Mouse (Mus musculus) retina, postnatal 1 day (tissue): ENCODE measurements around the gene Pcgf5.

Experiments
- DNase-seq: peaks from one replicate; pipeline ENCODE4 v3.0.0-alpha.2; 2012

The Pcgf5 gene

GRCm38 (mm10) chr19:36348161-36348800, at the start of gene Pcgf5:
Gene Pcgf5, plus strand, starts transcription at chr19:36348309.
- DNase-seq = peak; percentile 94

- no peak for DNase-seq
These were observed 42.6 kb upstream of the Pcgf5 start for GRCm38 (mm10) chr19:36305542-36305941.

- no peak for DNase-seq
These were observed 34.1 kb upstream of the Pcgf5 start for GRCm38 (mm10) chr19:36314010-36314409.

GRCm38 (mm10) chr19:36319735-36320134, 28.4 kb upstream of the Pcgf5 start:
- DNase-seq = no peak

GRCm38 (mm10) chr19:36321066-36321465, 27.0 kb upstream of the Pcgf5 start:
- DNase-seq = no peak

- DNase-seq = no peak
These were observed 24.8 kb upstream of the Pcgf5 start for GRCm38 (mm10) chr19:36323326-36323725.

GRCm38 (mm10) chr19:36328678-36329077, 19.4 kb upstream of the Pcgf5 start:
- no peak for DNase-seq

- DNase-seq = no peak
These were observed 733 bp upstream of the Pcgf5 start for GRCm38 (mm10) chr19:36347376-36347775.

GRCm38 (mm10) chr19:36347831-36348160, 313 bp upstream of the Pcgf5 start:
- DNase-seq = no peak

GRCm38 (mm10) chr19:36348801-36349486, 835 bp downstream of the Pcgf5 start:
- peak; percentile 76 for DNase-seq

- DNase-seq = no peak
These were observed 1.4 kb downstream of the Pcgf5 start for GRCm38 (mm10) chr19:36349487-36349955.

GRCm38 (mm10) chr19:36350181-36350580, 2.1 kb downstream of the Pcgf5 start:
- DNase-seq = peak; percentile 18

GRCm38 (mm10) chr19:36350870-36351269, 2.8 kb downstream of the Pcgf5 start:
- no peak for DNase-seq

GRCm38 (mm10) chr19:36362541-36362940, 14.4 kb downstream of the Pcgf5 start:
- no peak for DNase-seq

- no peak for DNase-seq
These were observed 16.6 kb downstream of the Pcgf5 start for GRCm38 (mm10) chr19:36364757-36365156.

GRCm38 (mm10) chr19:36371478-36371877, 23.4 kb downstream of the Pcgf5 start:
- no peak for DNase-seq

- no peak for DNase-seq
These were observed 25.0 kb downstream of the Pcgf5 start for GRCm38 (mm10) chr19:36373056-36373621.

- DNase-seq = no peak
These were observed 27.2 kb downstream of the Pcgf5 start for GRCm38 (mm10) chr19:36375200-36375783.

- peak; percentile 21 for DNase-seq
These were observed 29.6 kb downstream of the Pcgf5 start for GRCm38 (mm10) chr19:36377729-36378128.

GRCm38 (mm10) chr19:36378511-36379232, 30.6 kb downstream of the Pcgf5 start:
- no peak for DNase-seq

- DNase-seq = no peak
These were observed 34.8 kb downstream of the Pcgf5 start for GRCm38 (mm10) chr19:36382901-36383300.

GRCm38 (mm10) chr19:36383977-36384376, 35.9 kb downstream of the Pcgf5 start:
- DNase-seq = no peak

- DNase-seq = no peak
These were observed 36.3 kb downstream of the Pcgf5 start for GRCm38 (mm10) chr19:36384426-36384825.
